Mouse (Mus musculus): ENCODE data around the gene Olfr1417.
"Not testable (repeated sequence)": the region's sequence is repeated elsewhere in the genome, so short reads cannot be mapped to it uniquely, and the experiment has no call there.

Olfr1417 gene

GRCm38 (mm10) chr19:11839119-11839518, at the start of gene Olfr1417:
TSS of gene Olfr1417 (minus strand) at chr19:11839219.
- DNase-seq (ENCODE audit: low spot score in 2 of 2), result no peak

GRCm38 (mm10) chr19:11886265-11886664, 47.2 kb upstream of the Olfr1417 start, which contains the start of gene Olfr1420:
TSS of gene Olfr1420 (plus strand) at chr19:11886565.
- no peak for DNase-seq (ENCODE audit: low spot score in 2 of 2)

- DNase-seq (ENCODE audit: low spot score in 2 of 2), result not testable (repeated sequence)
These were observed 39.4 kb upstream of the Olfr1417 start for GRCm38 (mm10) chr19:11878404-11878803.

- DNase-seq (ENCODE audit: low spot score in 2 of 2), result no peak
These were observed 36.0 kb upstream of the Olfr1417 start, which contains the start of gene Olfr1419 for GRCm38 (mm10) chr19:11875006-11875405. TSS of gene Olfr1419 (minus strand) at chr19:11875106.

GRCm38 (mm10) chr19:11867837-11868236, 28.8 kb upstream of the Olfr1417 start:
- no peak for DNase-seq (ENCODE audit: low spot score in 2 of 2)

GRCm38 (mm10) chr19:11860966-11861365, 21.9 kb upstream of the Olfr1417 start, which contains the start of gene Olfr1418:
TSS of gene Olfr1418 (minus strand) at chr19:11861066.
- DNase-seq (ENCODE audit: low spot score in 2 of 2), result no peak

- no peak for DNase-seq (ENCODE audit: low spot score in 2 of 2)
These were observed 17.5 kb upstream of the Olfr1417 start for GRCm38 (mm10) chr19:11856506-11856905.

- no peak for DNase-seq (ENCODE audit: low spot score in 2 of 2)
These were observed 15.8 kb upstream of the Olfr1417 start for GRCm38 (mm10) chr19:11854821-11855220.

- no peak for DNase-seq (ENCODE audit: low spot score in 2 of 2)
These were observed 13.6 kb upstream of the Olfr1417 start for GRCm38 (mm10) chr19:11852652-11853051.

- no peak for DNase-seq (ENCODE audit: low spot score in 2 of 2)
These were observed 7.3 kb upstream of the Olfr1417 start for GRCm38 (mm10) chr19:11846333-11846732.

- DNase-seq (ENCODE audit: low spot score in 2 of 2), result no peak
These were observed 15.5 kb downstream of the Olfr1417 start for GRCm38 (mm10) chr19:11823346-11824065.

- DNase-seq (ENCODE audit: low spot score in 2 of 2), result no peak
These were observed 18.8 kb downstream of the Olfr1417 start for GRCm38 (mm10) chr19:11820211-11820610.

- DNase-seq (ENCODE audit: low spot score in 2 of 2), result peak in 1 of 2 experiments; percentile 12
These were observed 19.2 kb downstream of the Olfr1417 start for GRCm38 (mm10) chr19:11819800-11820199.

GRCm38 (mm10) chr19:11819143-11819700, 19.8 kb downstream of the Olfr1417 start, which contains the start of gene Stx3:
TSS of gene Stx3 (minus strand) at chr19:11819403.
- no peak for DNase-seq (ENCODE audit: low spot score in 2 of 2)

- DNase-seq (ENCODE audit: low spot score in 2 of 2), result peak; percentile 31 to 34
These were observed 20.5 kb downstream of the Olfr1417 start for GRCm38 (mm10) chr19:11818199-11819142.

- no peak for DNase-seq (ENCODE audit: low spot score in 2 of 2)
These were observed 21.4 kb downstream of the Olfr1417 start for GRCm38 (mm10) chr19:11817586-11817985.

GRCm38 (mm10) chr19:11816706-11817105, 22.3 kb downstream of the Olfr1417 start:
- no peak for DNase-seq (ENCODE audit: low spot score in 2 of 2)

GRCm38 (mm10) chr19:11814742-11815333, 24.2 kb downstream of the Olfr1417 start:
- DNase-seq (ENCODE audit: low spot score in 2 of 2), result no peak

- DNase-seq (ENCODE audit: low spot score in 2 of 2), result no peak
These were observed 25.4 kb downstream of the Olfr1417 start for GRCm38 (mm10) chr19:11813649-11814048.

GRCm38 (mm10) chr19:11813136-11813535, 25.9 kb downstream of the Olfr1417 start:
- no peak for DNase-seq (ENCODE audit: low spot score in 2 of 2)

- DNase-seq (ENCODE audit: low spot score in 2 of 2), result no peak
These were observed 27.2 kb downstream of the Olfr1417 start for GRCm38 (mm10) chr19:11811688-11812365.
